Mouse (Mus musculus) erythroblast, embryonic 14.5 days (primary cell): ENCODE results near the gene Sebox.

Source experiments
- GATA1 ChIP-seq: IDR thresholded peaks from 2 replicates; pipeline ENCODE4 v1.6.1; 2012; ENCODE audit warnings: low read length, inconsistent platforms, mixed read lengths
- TAL1 ChIP-seq: IDR thresholded peaks from 3 replicates; pipeline ENCODE4 v1.6.1; 2012; ENCODE audit warnings: low read length, inconsistent platforms, mixed read lengths

- TF ChIP-seq TAL1: no peak
- no peak for TF ChIP-seq GATA1
Observed at GRCm38 (mm10) chr11:78455308-78455707, 47.9 kb upstream of the Sebox start.
